Mouse (Mus musculus) erythroblast, embryonic 14.5 days (primary cell): Measurements from ENCODE around the gene Cercam.

Experiments used
- GATA1 ChIP-seq: IDR thresholded peaks from 2 replicates; pipeline ENCODE4 v1.6.1; 2012; ENCODE audit warnings: low read length, inconsistent platforms, mixed read lengths
- TAL1 ChIP-seq: IDR thresholded peaks from 3 replicates; pipeline ENCODE4 v1.6.1; 2012; ENCODE audit warnings: low read length, inconsistent platforms, mixed read lengths

GRCm38 (mm10) chr2:29856451-29857260 is 12.3 kb upstream of the Cercam start:
- TF ChIP-seq GATA1 (no peak), TAL1 (no peak)
